Mouse (Mus musculus) left cerebral cortex, postnatal 10 days (tissue): ENCODE data around the gene Sowahc. TPM values are rescaled to one million over a fixed set of nuclear protein-coding genes. Genes with fewer than 3 reads are reported as not detected.

Source experiments
- DNase-seq, 2 experiments: peaks; one replicate each; pipeline ENCODE4 v3.0.0; 2021 to 2022; ENCODE audit warnings: low spot score in 2 of 2, mixed read lengths in 1 of 2; ENCODE audit errors: extremely low spot score in 1 of 2
- intact Hi-C: fragments of 180-260 bp; cut with DNase I; formaldehyde crosslinking; loops from one replicate; pipeline ENCODE4 v1.15.1; 2025
- total RNA-seq, 2 experiments: library from RNA; stranded (reverse); gene quantifications; 2 replicates each; pipeline ENCODE4 v1.2.3; 2021

Sowahc gene
- total RNA-seq = 10 to 100 TPM; 12.0 to 13.7 TPM

DNA sequence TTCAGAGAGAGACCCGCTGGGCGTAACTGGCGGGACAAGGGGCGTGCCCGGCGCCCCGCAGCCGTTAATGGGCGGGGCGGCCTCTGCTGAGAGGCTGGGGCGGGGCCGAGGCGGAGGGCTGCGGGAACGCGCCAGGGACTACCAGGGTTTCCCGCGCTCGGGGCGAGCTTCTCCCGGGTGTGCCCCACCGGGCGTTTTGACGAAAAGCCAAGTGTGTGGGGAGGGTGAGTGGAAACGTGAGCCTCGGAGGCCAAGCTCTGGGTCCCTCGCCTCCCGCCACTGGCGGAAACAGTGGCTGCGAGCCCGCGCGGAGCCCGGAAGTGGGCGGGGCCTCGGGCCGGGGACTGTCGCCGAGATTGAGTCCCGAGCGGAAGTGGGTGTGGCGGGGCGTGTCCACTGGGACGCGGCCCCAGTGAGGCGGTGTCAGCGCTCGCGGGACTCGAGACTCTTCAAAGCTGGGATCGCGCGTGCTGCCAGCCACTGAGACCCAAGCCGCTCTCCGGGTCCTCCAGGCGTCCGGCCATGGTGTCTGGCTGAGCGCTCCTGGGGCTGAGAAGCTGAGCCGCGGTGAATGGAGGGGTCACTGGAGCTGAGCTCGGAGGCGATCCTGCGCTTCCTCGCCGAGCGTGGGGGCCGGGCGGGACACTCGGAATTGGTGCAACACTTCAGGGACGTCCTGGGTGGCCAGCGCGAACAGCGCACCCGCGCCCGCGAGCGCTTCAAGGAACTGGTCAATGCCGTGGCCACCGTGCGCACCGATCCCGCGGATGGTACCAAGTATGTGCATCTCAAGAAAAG, at the start of gene Sowahc, which contains the start of gene Sept10:
Gene Sowahc (plus strand): TSS at position 481 of the 798 bp plus-strand sequence.
Gene Sept10 (minus strand): TSS at position 375 of the 798 bp plus-strand sequence.
- intact Hi-C loops = loop anchor here (2.0 to 5.0 kb wide), 2 partner anchors 54 to 61 kb away; no protein-coding TSS in a partner anchor

DNA sequence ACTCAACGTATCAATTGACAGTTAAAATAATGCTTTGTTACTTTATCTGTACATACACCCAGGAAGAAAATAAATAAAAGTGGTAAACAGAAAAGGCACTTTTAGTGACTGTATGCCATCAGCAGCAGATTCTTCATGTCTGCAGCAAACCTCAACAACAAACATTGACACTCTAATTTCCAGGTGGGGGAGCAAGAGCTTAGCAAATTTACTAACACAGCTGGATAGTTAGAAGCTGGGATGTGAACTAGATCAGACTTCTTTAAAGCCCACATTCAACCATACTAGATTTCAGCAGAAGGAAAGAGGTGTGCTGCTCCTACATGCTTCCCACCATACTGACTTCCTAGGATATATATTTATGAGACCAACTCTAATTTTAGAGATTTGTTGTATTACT, 49.2 kb upstream of the Sowahc start:
- no peak for DNase-seq
- intact Hi-C loops = no loop called here

More for the DNA sequence above, at the start of gene Sowahc, which contains the start of gene Sept10:
- peak; percentile 95 to 99 for DNase-seq

DNA sequence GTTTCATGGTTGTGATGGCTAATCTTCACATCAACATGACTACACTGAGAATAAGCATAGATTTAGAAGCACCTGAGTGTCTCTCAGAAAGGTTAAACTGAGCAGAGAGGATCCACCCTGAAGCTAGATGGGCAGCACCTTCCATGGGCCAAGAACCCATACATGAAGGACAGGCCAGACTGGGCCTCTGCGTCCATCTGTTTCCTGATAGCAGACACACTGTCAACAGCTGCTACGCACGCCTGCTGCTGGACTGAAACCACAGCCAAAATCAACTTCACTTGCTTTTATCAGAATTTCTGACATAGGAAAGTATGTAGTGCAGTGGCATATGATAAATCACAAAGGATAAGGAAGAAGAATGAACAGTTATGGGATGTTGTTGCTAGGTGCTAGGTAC, 42.1 kb upstream of the Sowahc start:
- intact Hi-C loops = no loop called here

DNA sequence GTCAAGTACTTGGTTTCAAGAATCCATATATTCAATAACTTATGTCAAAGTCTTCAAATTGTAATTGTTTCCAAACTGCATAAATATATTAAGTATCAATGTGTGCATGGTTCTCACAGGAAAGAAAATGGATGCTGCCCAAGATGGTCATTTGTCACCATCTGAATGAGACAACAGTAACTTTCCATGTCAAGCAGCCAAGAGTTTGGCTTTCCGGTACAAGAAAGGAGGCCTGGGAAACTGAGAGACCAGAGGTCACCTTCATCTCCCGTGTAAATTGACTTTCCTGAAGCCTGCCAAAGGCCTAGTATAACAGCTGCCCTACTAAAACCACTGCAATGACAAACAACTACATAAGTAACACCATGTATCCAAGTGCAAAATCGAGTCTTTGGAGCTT, 39.4 kb upstream of the Sowahc start:
- intact Hi-C loops = no loop called here
- DNase-seq = no peak

More for the DNA sequence above, 42.1 kb upstream of the Sowahc start:
- no peak for DNase-seq

DNA sequence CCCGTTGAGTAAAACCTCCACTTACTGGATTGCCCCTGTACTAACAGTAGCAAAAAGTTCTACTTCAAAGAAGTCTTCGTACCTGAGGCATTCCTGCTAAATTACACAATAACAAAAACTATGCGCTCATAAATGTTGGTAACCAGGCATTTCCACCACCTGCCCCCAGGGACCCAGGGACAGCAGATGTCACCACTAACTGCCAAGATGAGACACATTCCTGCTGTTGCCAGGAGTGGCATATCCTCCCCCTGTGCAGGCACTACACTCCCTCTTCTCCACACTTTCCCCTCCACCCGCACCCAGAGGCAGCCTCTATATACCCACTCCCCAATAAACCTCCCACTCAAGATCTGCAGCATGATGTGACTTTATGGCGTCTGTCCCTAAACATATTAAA, 26.9 kb upstream of the Sowahc start:
- no peak for DNase-seq
- intact Hi-C loops = no loop called here

DNA sequence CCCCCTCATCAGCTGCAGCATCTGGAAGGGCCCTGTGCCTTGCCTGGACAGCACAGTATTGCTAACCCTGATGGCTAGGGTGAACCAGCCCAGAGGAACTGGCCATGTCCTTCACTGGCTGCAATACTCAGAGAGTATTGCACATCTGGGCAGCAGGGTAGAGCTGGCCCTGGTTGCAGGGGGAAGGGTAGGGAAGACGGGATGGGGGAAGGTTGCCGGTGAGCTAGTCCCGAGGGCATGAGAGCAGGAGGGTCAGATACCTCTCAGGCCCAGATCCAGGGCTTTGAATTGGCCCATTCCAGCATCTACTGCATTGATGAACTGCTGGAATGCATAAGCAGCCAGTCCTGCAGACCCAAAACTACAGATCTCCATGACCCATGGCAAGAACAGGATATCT, 25.0 kb upstream of the Sowahc start:
- intact Hi-C loops = no loop called here

DNA sequence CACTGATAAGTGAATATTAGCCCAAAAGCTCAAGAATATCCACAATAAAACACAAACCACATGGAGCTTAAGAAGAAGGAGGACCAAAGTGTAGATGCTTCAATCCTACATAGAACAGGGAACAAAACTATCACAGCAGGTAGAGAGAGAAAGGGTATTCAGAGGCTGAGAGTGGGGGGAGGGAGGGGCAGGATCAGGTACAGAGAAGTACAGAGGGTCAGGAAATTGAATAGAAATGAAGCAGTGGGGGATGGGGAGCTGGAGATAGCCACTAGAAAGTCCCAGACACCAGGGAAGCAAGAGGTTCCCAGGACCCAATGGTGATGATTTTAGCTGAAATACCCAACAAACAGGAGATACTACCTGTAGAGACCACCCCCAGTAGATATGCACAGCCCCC, 21.7 kb upstream of the Sowahc start:
- intact Hi-C loops = no loop called here
- DNase-seq = no peak

More for the DNA sequence above, 25.0 kb upstream of the Sowahc start:
- no peak for DNase-seq

DNA sequence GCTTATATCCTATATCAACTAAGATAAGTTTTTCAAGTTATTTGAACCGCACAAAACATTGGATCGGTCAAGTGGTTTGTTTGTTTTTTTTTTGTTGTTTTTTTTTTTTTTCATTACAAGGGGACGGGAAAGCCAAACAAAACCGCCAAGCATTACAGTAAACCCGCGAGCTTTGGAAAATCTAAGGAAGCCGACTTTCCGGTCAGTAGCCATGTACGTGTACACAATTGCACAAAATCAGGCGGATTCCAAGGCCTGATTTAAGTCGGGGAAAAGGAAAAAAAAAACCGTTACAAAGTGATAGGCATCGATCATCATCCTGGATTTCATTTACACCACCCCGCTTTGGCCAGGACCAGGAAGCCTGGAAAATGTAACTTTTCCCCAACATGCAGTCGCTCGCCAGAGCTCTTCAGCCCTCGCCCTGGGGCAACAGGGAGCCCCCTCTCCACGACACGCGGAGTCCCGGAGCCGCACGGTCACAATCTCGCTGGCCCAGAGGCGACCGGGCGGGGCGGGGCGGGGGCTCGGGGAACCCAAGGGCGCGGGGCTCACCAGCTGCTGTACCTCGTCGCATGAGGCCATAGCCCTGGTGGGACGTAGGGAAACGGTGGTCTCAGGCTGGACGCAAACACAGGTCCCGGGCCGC, 805 bp upstream of the Sowahc start:
- intact Hi-C loops = loop anchor here (2.0 to 5.0 kb wide), 2 partner anchors 54 to 62 kb away; no protein-coding TSS in a partner anchor
- DNase-seq = peak in 1 of 2 experiments; percentile 34

DNA sequence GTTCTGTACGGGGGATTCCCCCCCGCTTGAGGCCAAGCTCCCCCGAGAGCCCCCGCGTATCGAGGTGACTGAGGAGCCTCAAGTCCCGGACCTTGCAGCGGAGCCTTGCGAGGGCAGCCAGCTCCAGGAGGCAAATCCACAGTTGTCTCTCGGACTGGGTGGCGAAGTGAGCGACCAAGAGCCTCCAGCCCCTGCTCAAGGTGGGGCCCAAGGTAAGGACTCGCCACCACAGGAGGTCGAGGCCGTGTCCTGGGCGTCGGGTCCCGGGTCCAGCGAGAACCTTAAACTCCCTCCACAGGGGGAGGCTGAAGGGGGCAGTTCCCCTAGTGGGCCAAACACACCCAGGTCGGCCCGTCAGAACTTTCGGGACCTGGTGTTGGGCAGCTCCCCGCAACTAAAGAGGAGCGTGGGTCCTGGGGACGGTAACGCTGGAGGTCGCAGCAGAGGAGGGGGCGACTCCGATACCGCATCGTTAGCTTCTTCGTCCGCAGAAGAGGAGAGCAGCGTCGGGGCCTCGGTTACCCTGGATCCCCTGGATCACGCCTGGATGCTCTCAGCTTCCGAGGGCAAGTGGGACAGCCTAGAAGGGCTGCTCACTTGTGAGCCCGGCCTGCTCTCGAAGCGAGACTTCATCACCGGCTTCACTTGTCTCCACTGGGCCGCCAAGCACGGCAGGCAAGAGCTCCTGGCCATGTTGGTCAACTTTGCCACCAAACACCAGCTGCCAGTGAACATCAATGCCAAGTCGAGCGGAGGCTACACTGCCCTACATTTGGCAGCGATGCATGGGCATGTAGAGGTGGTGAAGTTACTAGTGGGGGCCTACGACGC, 733 bp downstream of the Sowahc start:
- peak; percentile 21 to 43 for DNase-seq
- intact Hi-C loops = loop anchor here (5.0 kb wide), 1 partner anchor 55 kb away; no protein-coding TSS in a partner anchor

DNA sequence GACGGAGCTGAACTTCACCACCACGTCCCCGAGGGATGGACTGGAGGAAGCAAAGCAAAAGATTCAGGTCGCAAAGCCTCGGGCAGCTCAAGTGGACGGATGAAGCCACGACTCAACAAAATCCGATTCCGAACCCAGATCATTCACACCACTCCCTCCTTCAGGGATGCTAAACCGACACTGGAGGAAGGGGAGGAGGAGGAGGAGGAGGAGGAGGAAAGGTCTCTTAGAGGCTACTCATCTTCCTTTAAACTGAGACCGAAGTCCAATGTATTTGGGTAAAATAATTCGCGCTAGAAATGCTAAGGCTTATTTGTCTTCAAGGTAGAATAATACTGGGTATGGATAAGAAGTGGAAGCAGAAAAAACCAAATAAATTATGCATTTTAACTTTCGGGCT, 1.5 kb downstream of the Sowahc start:
- DNase-seq = peak in 1 of 2 experiments; percentile 20
- intact Hi-C loops = loop anchor here (5.0 kb wide), 1 partner anchor 56 kb away; no protein-coding TSS in a partner anchor

DNA sequence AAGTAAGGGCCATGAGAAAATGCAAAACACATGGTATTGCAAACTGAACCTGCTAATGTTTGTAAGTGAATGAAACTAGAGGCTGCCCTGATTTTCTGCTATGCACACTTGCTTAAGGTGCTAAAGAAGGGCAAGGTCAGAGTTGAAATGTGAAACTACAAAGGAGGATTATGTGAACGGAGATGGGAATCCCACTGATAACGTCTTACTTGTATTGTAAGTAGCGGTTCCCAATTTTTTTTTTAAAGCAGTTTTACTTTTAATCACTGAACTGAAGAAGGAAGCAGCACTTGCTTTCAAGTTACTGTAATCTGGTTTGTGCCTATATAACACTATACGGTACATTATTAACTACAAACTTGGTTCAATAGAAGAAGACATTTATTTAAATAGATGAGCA, 2.1 kb downstream of the Sowahc start:
- DNase-seq = no peak
- intact Hi-C loops = loop anchor here (5.0 kb wide), 1 partner anchor 57 kb away; no protein-coding TSS in a partner anchor

DNA sequence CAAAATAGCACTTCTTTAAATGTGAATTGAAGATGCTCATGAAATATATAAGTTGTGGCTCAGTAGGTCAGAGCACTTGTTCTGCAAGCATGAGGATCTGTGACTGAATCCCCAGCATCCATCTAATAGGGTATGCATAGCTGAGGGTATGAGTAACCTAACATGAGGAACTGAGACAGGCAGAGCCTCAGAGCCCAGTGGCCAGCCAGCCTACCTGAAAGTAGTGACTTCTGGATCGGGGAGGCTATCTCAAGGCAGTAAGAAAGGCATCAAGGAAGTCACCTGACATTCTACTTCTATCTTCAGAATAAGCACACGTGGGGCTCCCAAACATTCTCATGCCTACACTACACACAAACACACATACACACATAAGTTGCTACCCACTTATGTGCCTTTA, 3.4 kb downstream of the Sowahc start:
- no peak for DNase-seq
- intact Hi-C loops = no loop called here

DNA sequence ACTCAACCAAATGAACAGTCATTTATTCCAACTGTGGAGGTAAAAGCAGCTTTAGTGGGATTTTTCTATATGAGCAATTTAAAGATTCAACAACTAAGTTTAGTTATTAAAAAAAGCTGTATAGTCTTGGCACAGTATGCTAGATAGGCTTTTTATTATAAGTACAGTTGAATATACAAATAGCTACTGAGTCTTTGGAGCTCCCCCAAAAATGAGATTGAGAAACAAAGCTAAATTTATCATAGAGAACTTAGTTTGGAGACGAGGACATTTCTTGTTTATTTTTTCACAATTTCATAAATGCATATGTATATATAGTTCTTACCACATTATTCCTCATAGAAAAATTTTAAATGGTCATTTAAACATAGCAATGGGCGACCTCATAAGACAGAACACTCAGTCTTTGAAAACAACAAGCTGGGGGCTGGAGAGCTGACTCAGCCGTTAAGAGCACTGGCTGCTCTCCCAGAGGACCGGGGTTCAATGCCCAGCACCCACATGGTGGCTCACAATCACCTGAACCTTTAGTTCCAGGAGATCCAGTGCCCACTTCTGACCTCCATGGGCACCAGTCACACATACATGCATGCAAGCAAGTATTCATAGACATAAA, 7.6 kb downstream of the Sowahc start:
- no peak for DNase-seq
- intact Hi-C loops = no loop called here

DNA sequence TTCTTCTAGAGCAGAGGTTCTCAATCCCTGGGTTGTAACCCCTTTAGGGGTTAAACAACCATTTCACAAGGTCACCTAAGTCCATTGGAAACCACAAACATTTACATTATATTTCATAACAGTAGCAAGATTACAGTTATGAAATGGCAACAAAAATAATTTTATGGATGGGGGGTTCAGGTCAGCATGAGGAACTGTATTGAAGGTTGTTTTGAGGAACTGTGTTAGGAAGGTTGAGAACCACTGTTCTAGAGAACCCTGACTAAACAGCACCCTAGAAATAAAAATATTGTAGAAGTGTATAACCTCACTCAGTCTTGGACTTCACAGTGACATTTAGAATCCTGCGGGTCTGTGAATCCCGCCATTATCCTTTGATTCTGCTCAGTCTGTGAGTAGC, 13.5 kb downstream of the Sowahc start:
- DNase-seq = no peak
- intact Hi-C loops = no loop called here

DNA sequence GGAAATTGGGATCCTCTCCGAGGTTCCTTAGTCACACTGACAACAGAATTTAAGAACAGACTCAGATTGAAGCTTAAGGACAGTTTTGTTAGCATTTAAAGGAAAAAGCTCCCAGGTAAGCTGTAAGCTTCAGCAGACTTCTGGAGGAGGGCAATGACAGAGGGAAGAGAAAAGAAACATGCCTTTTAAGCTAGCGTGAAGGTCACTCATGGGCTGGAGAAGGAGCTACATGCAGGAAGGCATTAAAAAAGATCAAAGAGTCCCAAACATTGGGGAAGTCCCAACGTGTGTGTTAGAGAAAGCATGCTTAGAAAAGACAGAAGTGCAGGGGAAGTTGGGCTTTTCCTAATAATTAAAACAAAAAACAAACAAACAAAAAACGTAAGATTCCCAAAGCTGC, 14.1 kb downstream of the Sowahc start:
- no peak for DNase-seq
- intact Hi-C loops = no loop called here

DNA sequence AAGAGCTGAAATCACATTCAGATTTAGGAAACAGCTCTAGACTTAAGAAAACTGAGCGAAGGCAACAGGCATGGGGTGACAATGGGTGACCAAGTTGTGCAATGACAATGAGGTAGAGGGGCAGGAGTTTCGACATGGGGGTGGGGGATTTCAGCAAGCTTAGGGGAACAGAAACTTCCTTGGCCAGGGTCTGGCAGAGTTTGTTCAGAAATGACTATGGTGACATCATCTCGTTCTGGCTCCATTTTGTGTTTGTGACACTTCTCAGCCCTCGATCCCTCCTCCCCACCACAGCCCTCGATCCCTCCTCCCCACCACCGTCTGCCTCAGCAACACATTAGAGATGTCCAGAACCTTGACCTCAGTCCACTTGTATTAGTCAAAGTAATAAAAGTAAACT, 14.7 kb downstream of the Sowahc start:
- DNase-seq = no peak
- intact Hi-C loops = no loop called here

DNA sequence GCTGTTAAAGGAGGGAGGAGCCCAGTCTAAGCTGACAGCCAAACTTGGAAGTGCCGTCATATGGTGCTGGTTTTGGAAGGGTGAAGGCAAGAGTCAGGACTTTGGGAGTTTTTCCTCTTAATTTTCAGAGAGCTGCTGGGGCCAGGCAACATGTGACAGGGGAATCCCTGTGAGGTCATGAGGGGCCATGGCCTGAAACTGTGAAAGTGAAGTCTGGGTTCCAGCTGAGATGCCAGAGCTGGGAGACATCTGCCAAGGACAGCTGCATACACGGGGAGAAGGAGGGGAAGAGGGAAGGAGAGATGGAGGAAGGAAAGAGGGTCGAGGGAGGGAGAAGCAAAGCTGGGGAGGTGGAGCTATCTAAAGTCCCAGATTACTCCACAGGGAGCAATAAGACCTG, 16.0 kb downstream of the Sowahc start:
- no peak for DNase-seq
- intact Hi-C loops = no loop called here

DNA sequence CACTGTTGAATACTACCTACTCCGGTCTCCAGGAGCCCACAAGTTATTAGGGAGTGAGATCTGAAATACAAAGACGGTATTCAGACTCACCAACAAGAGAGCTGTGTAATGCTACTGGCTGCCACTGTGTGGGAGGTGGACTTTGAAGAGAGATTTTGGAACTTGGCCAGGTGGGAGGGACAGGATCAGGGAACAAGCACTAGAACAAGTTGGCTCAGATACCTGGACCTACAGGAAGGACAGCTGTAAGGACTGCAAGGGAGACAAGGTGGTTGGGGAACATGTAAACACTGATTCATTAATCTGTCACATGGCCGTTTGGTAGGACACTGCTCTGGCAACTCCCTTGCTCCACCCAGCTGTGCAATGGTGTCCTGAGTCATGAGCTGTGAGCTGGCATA, 19.4 kb downstream of the Sowahc start:
- intact Hi-C loops = no loop called here
- peak; percentile 27 to 43 for DNase-seq

DNA sequence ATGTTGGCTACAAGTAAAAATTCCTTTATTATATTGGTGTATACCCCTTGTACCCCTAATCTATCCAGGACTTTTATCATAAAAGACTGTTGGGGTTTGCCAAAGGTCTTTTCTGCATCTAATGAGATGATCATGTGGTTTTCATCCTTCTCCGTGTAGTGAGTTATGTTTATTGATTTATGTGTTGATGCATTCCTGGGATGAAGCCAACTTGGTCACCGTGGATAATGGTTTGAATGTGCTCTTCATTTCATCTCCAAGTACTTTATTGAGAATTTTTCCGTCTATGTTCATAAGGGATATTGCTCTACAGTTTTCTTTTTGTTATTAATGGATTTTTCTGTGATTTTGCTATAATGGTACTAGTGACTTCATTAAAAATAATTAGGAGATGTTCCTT, 27.8 kb downstream of the Sowahc start:
- no peak for DNase-seq
- intact Hi-C loops = no loop called here
